Mouse (Mus musculus): ENCODE measurements around the gene Glyr1. TPM values are rescaled to one million over a fixed set of nuclear protein-coding genes. Genes with fewer than 3 reads are reported as not detected.
A peak's percentile ranks its signal among the peaks of the same experiment; 100 is the strongest.

Glyr1 gene
- polyA plus RNA-seq, 1 experiment: 47.6 TPM

DNA sequence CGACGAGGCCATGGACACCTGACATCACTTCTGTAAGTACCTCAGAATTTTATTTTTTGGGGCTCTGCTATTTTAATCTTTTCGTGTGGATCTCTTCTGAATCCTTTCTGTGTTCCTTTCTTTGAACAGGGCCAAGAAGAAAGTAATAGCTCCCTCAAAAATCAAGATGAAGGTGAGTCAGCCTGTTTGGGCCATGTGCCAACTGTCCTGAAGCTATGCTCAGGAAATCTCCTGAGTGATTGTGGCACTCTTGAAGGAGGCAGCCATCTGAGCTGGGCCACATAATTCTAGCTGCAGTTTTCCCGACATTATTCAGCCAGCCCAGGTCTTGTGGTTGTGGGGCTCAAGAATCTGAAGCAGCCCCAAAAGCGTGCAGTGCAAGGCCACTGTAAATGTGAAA is 24.7 kb upstream of the Glyr1 start:
- H3K36me3 ChIP-seq (ENCODE audit: control insufficient read depth, insufficient read depth): peaks cover 80% of the 10 kb centered on the region
- H3K27me3 ChIP-seq (ENCODE audit: control insufficient read depth, insufficient read depth, insufficient read length): no peaks in the 10 kb centered on the region
- H3K79me3 ChIP-seq (ENCODE audit: low read depth): no peaks in the 10 kb centered on the region
- no peak for TF ChIP-seq USF1 (IDR thresholded peaks at IDR 0.05; ENCODE audit: low read depth)
- TF ChIP-seq MYOD1 (IDR thresholded peaks at IDR 0.05; ENCODE audit: control insufficient read depth, insufficient read length, low read depth): no peak
- no peak for TF ChIP-seq CTCF (IDR thresholded peaks at IDR 0.05; ENCODE audit: control insufficient read depth, insufficient read depth, insufficient read length)
- no peak for TF ChIP-seq MYOG (IDR thresholded peaks at IDR 0.05; ENCODE audit: control insufficient read depth, extremely low read depth, insufficient read length)
- TF ChIP-seq FOSL1 (IDR thresholded peaks at IDR 0.05; ENCODE audit: insufficient read depth, low read length, poor library complexity, severe bottlenecking): no peak
- no peaks in the 10 kb centered on the region for H3K79me2 ChIP-seq (ENCODE audit: control insufficient read depth, insufficient read depth)
- no peak overlapping the region for H3ac ChIP-seq (ENCODE audit: control insufficient read depth, insufficient read length, low read depth)
- H3K4me3 ChIP-seq (ENCODE audit: insufficient read depth, poor library complexity, severe bottlenecking): no peak overlapping the region

DNA sequence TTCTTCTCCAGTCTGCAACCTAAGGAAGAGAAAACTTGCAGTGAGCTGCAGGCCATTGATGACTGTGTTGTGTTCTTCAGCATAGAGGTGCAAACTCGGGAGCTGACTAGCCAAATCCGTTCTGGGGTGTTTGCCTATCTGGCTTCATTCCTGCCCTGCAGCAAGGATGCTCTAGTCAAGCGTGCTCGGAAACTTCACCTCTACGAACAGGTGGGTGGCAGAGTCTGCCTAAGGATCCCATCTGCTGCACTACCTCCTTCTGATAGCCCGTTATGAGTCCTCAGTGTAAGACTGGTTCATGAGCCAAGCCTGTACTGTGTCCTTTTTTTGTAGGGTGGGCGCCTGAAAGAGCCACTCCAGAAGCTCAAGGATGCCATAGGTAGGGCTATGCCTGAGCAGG is 22.3 kb upstream of the Glyr1 start:
- H3K4me3 ChIP-seq (ENCODE audit: insufficient read depth, poor library complexity, severe bottlenecking): no peak overlapping the region
- H3K79me2 ChIP-seq (ENCODE audit: control insufficient read depth, insufficient read depth): no peaks in the 10 kb centered on the region
- peaks cover 85% of the 10 kb centered on the region for H3K36me3 ChIP-seq (ENCODE audit: control insufficient read depth, insufficient read depth)

DNA sequence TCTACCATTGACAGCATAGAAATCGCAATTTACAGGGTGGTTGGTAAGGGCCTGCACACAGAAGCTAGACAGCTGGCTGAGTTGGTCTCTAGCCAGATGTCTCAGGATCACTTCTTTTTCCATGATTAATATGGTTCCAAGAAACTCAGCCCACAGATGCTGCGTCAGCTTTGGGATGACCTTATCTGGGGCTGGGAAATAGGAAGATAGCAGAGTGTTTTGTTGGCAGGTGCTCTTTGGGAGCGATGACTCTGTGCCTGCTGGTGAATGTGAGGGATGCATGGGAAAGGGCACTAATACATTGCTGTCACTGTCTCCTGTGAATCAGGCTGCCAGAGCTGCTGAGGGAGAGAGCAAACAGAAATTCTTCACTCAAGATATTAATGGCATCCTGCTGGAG is 20.7 kb upstream of the Glyr1 start:
- Histone ChIP-seq H3K27me3 (ENCODE audit: control insufficient read depth, insufficient read depth, insufficient read length) (no peaks in the 10 kb centered on the region), H3K4me3 (ENCODE audit: insufficient read depth, poor library complexity, severe bottlenecking) (no peak overlapping the region), H3K36me3 (ENCODE audit: control insufficient read depth, insufficient read depth) (peaks cover 80% of the 10 kb centered on the region), H3ac (ENCODE audit: control insufficient read depth, insufficient read length, low read depth) (no peak overlapping the region), H3K79me2 (ENCODE audit: control insufficient read depth, insufficient read depth) (no peaks in the 10 kb centered on the region), H3K79me3 (ENCODE audit: low read depth) (no peaks in the 10 kb centered on the region)
- TF ChIP-seq CTCF (IDR thresholded peaks at IDR 0.05; ENCODE audit: control insufficient read depth, insufficient read depth, insufficient read length) (no peak), USF1 (IDR thresholded peaks at IDR 0.05; ENCODE audit: low read depth) (no peak), MYOD1 (IDR thresholded peaks at IDR 0.05; ENCODE audit: control insufficient read depth, insufficient read length, low read depth) (no peak), CEBPB (IDR thresholded peaks at IDR 0.05; ENCODE audit: low read depth) (no peak), MAX (IDR thresholded peaks at IDR 0.05) (no peak), FOSL1 (IDR thresholded peaks at IDR 0.05; ENCODE audit: insufficient read depth, low read length, poor library complexity, severe bottlenecking) (no peak), MYOG (IDR thresholded peaks at IDR 0.05; ENCODE audit: control insufficient read depth, extremely low read depth, insufficient read length) (no peak)

More for the DNA sequence above, 22.3 kb upstream of the Glyr1 start:
- H3K79me3 ChIP-seq (ENCODE audit: low read depth): no peaks in the 10 kb centered on the region
- TF ChIP-seq MYOD1 (IDR thresholded peaks at IDR 0.05; ENCODE audit: control insufficient read depth, insufficient read length, low read depth): no peak
- TF ChIP-seq CTCF (IDR thresholded peaks at IDR 0.05; ENCODE audit: control insufficient read depth, insufficient read depth, insufficient read length): no peak
- TF ChIP-seq MAX (IDR thresholded peaks at IDR 0.05): no peak
- no peak overlapping the region for H3ac ChIP-seq (ENCODE audit: control insufficient read depth, insufficient read length, low read depth)
- H3K27me3 ChIP-seq (ENCODE audit: control insufficient read depth, insufficient read depth, insufficient read length): no peaks in the 10 kb centered on the region

DNA sequence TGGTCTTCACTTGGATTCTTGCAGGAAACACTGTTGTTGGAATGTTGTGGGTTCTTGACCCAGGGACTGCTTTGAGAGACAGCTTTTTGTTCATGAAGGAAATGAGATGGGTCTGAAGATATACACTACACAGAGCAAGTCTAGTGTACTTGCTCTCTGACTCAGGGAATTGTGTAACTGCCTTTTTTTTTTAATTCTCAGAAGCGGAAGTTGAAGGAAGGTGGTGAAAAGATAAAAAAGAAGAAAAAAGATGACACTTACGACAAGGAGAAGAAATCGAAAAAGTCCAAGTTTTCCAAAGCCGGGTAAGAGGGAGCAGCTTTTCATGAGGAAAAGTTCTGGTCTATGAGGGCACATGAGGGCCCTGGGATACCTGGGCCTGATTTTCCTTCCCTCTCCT is 13.8 kb upstream of the Glyr1 start:
- Histone ChIP-seq H3K4me3 (ENCODE audit: insufficient read depth, poor library complexity, severe bottlenecking) (no peak overlapping the region), H3K79me3 (ENCODE audit: low read depth) (peaks cover 1% of the 10 kb centered on the region), H3K36me3 (ENCODE audit: control insufficient read depth, insufficient read depth) (peaks cover 84% of the 10 kb centered on the region), H3ac (ENCODE audit: control insufficient read depth, insufficient read length, low read depth) (no peak overlapping the region), H3K27me3 (ENCODE audit: control insufficient read depth, insufficient read depth, insufficient read length) (no peaks in the 10 kb centered on the region), H3K79me2 (ENCODE audit: control insufficient read depth, insufficient read depth) (peaks cover 12% of the 10 kb centered on the region)
- TF ChIP-seq CEBPB (IDR thresholded peaks at IDR 0.05; ENCODE audit: low read depth) (no peak), MAX (IDR thresholded peaks at IDR 0.05) (no peak), MYOD1 (IDR thresholded peaks at IDR 0.05; ENCODE audit: control insufficient read depth, insufficient read length, low read depth) (no peak), MYOG (IDR thresholded peaks at IDR 0.05; ENCODE audit: control insufficient read depth, extremely low read depth, insufficient read length) (no peak), FOSL1 (IDR thresholded peaks at IDR 0.05; ENCODE audit: insufficient read depth, low read length, poor library complexity, severe bottlenecking) (no peak), CTCF (IDR thresholded peaks at IDR 0.05; ENCODE audit: control insufficient read depth, insufficient read depth, insufficient read length) (no peak), USF1 (IDR thresholded peaks at IDR 0.05; ENCODE audit: low read depth) (no peak)

DNA sequence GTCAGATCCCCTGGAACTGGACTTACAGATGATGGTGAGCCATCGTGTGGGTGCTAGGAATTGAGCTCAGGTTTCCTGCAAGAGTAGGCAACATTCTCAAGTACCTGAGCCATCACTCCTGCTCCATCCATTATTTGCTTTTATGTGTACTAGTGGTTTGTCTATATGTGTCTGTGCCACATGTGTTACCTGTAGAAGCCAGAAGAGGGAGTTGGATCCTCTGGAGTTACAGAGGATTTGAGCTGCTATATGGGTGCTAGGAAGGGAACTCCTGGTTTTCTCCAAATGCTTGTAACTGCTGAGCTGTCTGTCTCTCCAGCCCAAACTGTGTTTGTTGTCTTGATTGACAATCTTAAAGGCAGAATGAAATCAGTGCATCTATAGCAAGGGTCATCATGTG is 8.5 kb upstream of the Glyr1 start:
- Histone ChIP-seq H3K36me3 (ENCODE audit: control insufficient read depth, insufficient read depth) (peaks cover 74% of the 10 kb centered on the region), H3ac (ENCODE audit: control insufficient read depth, insufficient read length, low read depth) (no peak overlapping the region), H3K79me2 (ENCODE audit: control insufficient read depth, insufficient read depth) (peaks cover 37% of the 10 kb centered on the region), H3K4me3 (ENCODE audit: insufficient read depth, poor library complexity, severe bottlenecking) (no peak overlapping the region), H3K27me3 (ENCODE audit: control insufficient read depth, insufficient read depth, insufficient read length) (no peaks in the 10 kb centered on the region), H3K79me3 (ENCODE audit: low read depth) (peaks cover 10% of the 10 kb centered on the region)
- TF ChIP-seq FOSL1 (IDR thresholded peaks at IDR 0.05; ENCODE audit: insufficient read depth, low read length, poor library complexity, severe bottlenecking): no peak
- TF ChIP-seq MYOG (IDR thresholded peaks at IDR 0.05; ENCODE audit: control insufficient read depth, extremely low read depth, insufficient read length): no peak
- no peak for TF ChIP-seq CTCF (IDR thresholded peaks at IDR 0.05; ENCODE audit: control insufficient read depth, insufficient read depth, insufficient read length)
- peak; percentile 36 for TF ChIP-seq MAX (IDR thresholded peaks at IDR 0.05)

DNA sequence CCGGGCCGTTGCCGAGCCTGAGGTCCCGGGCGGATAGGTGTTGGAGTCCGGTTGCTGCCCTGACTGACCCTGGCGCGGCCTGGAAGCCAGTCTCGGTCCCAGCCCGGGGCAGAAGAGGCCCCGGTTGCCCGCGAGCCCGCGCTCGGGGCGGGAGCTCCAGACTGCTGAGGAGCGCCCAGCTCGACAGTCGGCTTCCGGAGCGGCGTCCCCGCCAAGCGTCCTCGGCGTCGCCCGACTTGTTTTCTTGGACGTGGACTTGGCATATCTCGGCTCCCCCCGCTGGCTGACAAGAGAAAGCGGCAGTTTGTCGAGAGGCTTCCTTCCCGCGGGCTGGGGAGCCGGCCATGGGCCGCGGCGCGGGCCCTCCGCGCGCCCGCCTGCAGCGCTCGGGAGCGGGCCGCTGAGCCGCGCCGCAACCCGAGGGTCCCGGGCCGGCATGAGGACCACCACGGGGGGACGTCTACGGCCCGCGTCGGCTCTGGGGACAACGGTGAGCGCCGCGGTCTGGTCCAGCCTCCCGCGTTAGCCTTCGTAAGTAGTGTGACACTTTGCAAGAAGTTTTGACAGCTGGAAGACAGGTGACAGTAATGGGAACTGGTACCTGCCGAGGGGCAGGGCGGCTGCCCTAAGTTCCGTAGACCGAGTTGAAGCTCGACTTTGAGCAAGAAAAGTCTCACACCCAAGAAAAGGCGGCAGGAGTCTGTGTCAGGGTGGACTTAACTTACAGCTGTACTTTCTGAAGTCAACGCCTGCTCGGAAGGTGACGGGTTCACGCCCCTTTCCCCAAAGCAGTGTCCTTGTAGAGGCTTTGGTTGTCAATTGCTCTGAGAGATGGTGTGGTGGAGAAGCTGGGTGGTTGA is 818 bp upstream of the Glyr1 start:
- Histone ChIP-seq H3K79me2 (ENCODE audit: control insufficient read depth, insufficient read depth) (peaks cover 79% of the 10 kb centered on the region), H3K36me3 (ENCODE audit: control insufficient read depth, insufficient read depth) (peaks cover 46% of the 10 kb centered on the region), H3K4me3 (ENCODE audit: insufficient read depth, poor library complexity, severe bottlenecking) (peak overlapping the region; percentile 90), H3ac (ENCODE audit: control insufficient read depth, insufficient read length, low read depth) (peak overlapping the region; percentile 91), H3K27me3 (ENCODE audit: control insufficient read depth, insufficient read depth, insufficient read length) (no peaks in the 10 kb centered on the region), H3K79me3 (ENCODE audit: low read depth) (peaks cover 44% of the 10 kb centered on the region)
- TF ChIP-seq MYOD1 (IDR thresholded peaks at IDR 0.05; ENCODE audit: control insufficient read depth, insufficient read length, low read depth): no peak
- TF ChIP-seq FOSL1 (IDR thresholded peaks at IDR 0.05; ENCODE audit: insufficient read depth, low read length, poor library complexity, severe bottlenecking): no peak
